Mouse (Mus musculus) left cerebral cortex, adult 2 months (tissue): ENCODE measurements at regions not wholly inside any gene's neighbourhood (a gene's known extent, or its start where the extent isn't known, plus 50 kb on each side); places are given as distances from the start of the nearest gene placed in this dataset.

Experiments used
- DNase-seq, 2 experiments: peaks; one replicate each; pipeline ENCODE4 v3.0.0; 2021 to 2022; ENCODE audit warnings: low spot score in 2 of 2, mixed read lengths in 1 of 2; ENCODE audit errors: extremely low spot score in 1 of 2
- H3K27ac ChIP-seq: fragments of 200-600 bp; 2 replicates; pipeline ENCODE4 v1.8.1; 2022
- H3K4me3 ChIP-seq: fragments of 200-600 bp; 2 replicates; pipeline ENCODE4 v1.8.1; 2022
- CTCF ChIP-seq: fragments of 200-600 bp; IDR thresholded peaks from 2 replicates; pipeline ENCODE4 v1.8.1; 2022; ENCODE audit warnings: antibody characterized with exemption, mild to moderate bottlenecking, moderate library complexity
- intact Hi-C: fragments of 180-260 bp; cut with DNase I; formaldehyde crosslinking; loops from one replicate; pipeline ENCODE4 v1.15.1; 2025

- Histone ChIP-seq H3K27ac (no peak overlapping the region), H3K4me3 (no peak overlapping the region)
- DNase-seq: no peak
- intact Hi-C loops: no loop called here
- no peak for TF ChIP-seq CTCF
Measured at GRCm38 (mm10) chr15:10843060-10843695, 109.0 kb upstream of the C1qtnf3 start.

- H3K27ac ChIP-seq: no peak overlapping the region
- intact Hi-C loops: no loop called here
- no peak for TF ChIP-seq CTCF
- no peak for DNase-seq
- H3K4me3 ChIP-seq: no peak overlapping the region
Measured at GRCm38 (mm10) chr15:10846722-10847121, 105.4 kb upstream of the C1qtnf3 start.

- Histone ChIP-seq H3K27ac (no peak overlapping the region), H3K4me3 (no peak overlapping the region)
- no peak for DNase-seq
- no peak for TF ChIP-seq CTCF
- intact Hi-C loops: no loop called here
Measured at GRCm38 (mm10) chr15:10864004-10864775, 87.9 kb upstream of the C1qtnf3 start.

- no peak for TF ChIP-seq CTCF
- no peak for DNase-seq
- H3K27ac ChIP-seq: no peak overlapping the region
- intact Hi-C loops: loop anchor here (5.0 kb wide), 2 partner anchors 153 to 258 kb away; partner anchors contain the start of gene Rai14
- H3K4me3 ChIP-seq: no peak overlapping the region
Measured at GRCm38 (mm10) chr15:10865109-10865508, 87.0 kb upstream of the C1qtnf3 start.

- no peak for TF ChIP-seq CTCF
- intact Hi-C loops: loop anchor here (5.0 kb wide), 2 partner anchors 154 to 259 kb away; partner anchors contain the start of gene Rai14
- Histone ChIP-seq H3K27ac (no peak overlapping the region), H3K4me3 (no peak overlapping the region)
- DNase-seq: no peak
Measured at GRCm38 (mm10) chr15:10866794-10867193, 85.3 kb upstream of the C1qtnf3 start.

GRCm38 (mm10) chr15:10868115-10868514 lies 84.0 kb upstream of the C1qtnf3 start:
- Histone ChIP-seq H3K4me3 (no peak overlapping the region), H3K27ac (peak overlapping the region; percentile 40)
- no peak for TF ChIP-seq CTCF
- intact Hi-C loops: loop anchor here (1.0 to 5.0 kb wide), 3 partner anchors 28 to 261 kb away; partner anchors contain the start of gene Rai14
- DNase-seq: no peak

- Histone ChIP-seq H3K4me3 (no peak overlapping the region), H3K27ac (no peak overlapping the region; the same call in 1 of the 2 replicates)
- intact Hi-C loops: loop anchor here (1.0 to 5.0 kb wide), 3 partner anchors 29 to 262 kb away; partner anchors contain the start of gene Rai14
- TF ChIP-seq CTCF: peak; percentile 42
- DNase-seq: no peak
Measured at GRCm38 (mm10) chr15:10868716-10869585, 83.2 kb upstream of the C1qtnf3 start.

GRCm38 (mm10) chr15:10869879-10870278 lies 82.3 kb upstream of the C1qtnf3 start:
- Histone ChIP-seq H3K27ac (no peak overlapping the region), H3K4me3 (no peak overlapping the region)
- intact Hi-C loops: loop anchor here (5.0 to 10.0 kb wide), 4 partner anchors 123 to 1415 kb away; partner anchors contain the start of gene Rai14
- no peak for TF ChIP-seq CTCF
- DNase-seq: no peak

GRCm38 (mm10) chr15:10872322-10872967 lies 79.7 kb upstream of the C1qtnf3 start:
- intact Hi-C loops: loop anchor here (2.0 to 10.0 kb wide), 3 partner anchors 125 to 1418 kb away; no protein-coding TSS in a partner anchor

GRCm38 (mm10) chr15:10876328-10876727 lies 75.8 kb upstream of the C1qtnf3 start:
- intact Hi-C loops: loop anchor here (10.0 kb wide), 1 partner anchor 1422 kb away; no protein-coding TSS in a partner anchor
- DNase-seq: no peak
- Histone ChIP-seq H3K4me3 (no peak overlapping the region), H3K27ac (no peak overlapping the region)
- TF ChIP-seq CTCF: no peak

More at GRCm38 (mm10) chr15:10872322-10872967, 79.7 kb upstream of the C1qtnf3 start:
- Histone ChIP-seq H3K27ac (no peak overlapping the region), H3K4me3 (no peak overlapping the region)
- peak; percentile 75 for TF ChIP-seq CTCF
- no peak for DNase-seq

- intact Hi-C loops: no loop called here
- TF ChIP-seq CTCF: no peak
- Histone ChIP-seq H3K4me3 (no peak overlapping the region), H3K27ac (no peak overlapping the region)
- no peak for DNase-seq
Measured at GRCm38 (mm10) chr15:10881726-10882125, 70.4 kb upstream of the C1qtnf3 start.
